Mouse (Mus musculus): ENCODE data around the gene Emc3.

DNA sequence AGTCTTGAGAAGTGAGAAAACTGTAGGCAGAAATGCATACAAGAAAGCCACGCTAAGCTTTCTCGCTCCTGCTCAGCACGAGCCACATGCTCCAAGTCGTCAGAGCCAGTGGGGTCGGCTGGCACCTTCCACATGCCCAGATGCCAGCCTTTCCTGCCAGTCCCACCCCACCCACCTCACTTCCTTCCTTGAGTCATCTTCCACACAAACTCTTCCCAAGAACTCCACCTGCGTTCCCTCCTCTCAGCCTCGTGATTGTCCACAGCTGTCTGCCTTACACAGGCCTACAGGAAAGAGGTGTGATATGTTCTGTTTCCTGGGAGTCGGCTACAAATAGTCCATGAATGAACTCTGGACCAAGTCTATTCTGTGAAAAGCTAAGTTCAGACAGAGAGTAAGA is 8.0 kb downstream of the Emc3 start:
- TF ChIP-seq CTCF (IDR thresholded peaks at IDR 0.05; ENCODE audit: borderline replicate concordance, insufficient read depth, low read depth, low read length) (no peak), POLR2A (IDR thresholded peaks at IDR 0.05; ENCODE audit: borderline replicate concordance, insufficient read depth, low read length) (no peak)
